Comparison of ENCODE assay signal across 16 mouse cellular contexts in genomic region chr8:77213893-77214464, GRCm38 (mm10).
DNase-seq lines count a peak whose midpoint lies in the region; ATAC-seq and TF ChIP-seq lines count a peak whose summit lies in the region.
"Had no signal": no experiment of that assay in that cellular context is flagged by ENCODE, and none has a peak within 500 bp of the region (broad histone marks: within the 10 kb centered on the region; RNA-seq: fewer than 3 reads in every experiment).

No protein-coding gene starts in this region.

- no peaks in the 10 kb centered on the region for H3K36me3 ChIP-seq in intestine, embryonic 14.5 days (ENCODE audit: control insufficient read depth, insufficient read depth, low read length)
- no peaks in the 10 kb centered on the region for H3K36me3 ChIP-seq in intestine, embryonic 16.5 days (ENCODE audit: control insufficient read depth, insufficient read depth, low read length)
- H3K36me3 ChIP-seq in lung, embryonic 16.5 days (ENCODE audit: control insufficient read depth, insufficient read depth, low read length), result no peaks in the 10 kb centered on the region
- H3K36me3 ChIP-seq: forebrain, embryonic 12.5 days; heart, embryonic 10.5 days; hindbrain, embryonic 12.5 days had no signal

- WGBS in intestine, embryonic 14.5 days, result 50% methylated on average over 3 of the region's 3 CpGs
- 42% methylated on average over 3 of the region's 3 CpGs for WGBS in intestine, embryonic 16.5 days
- 48% methylated on average over 3 of the region's 3 CpGs for WGBS in lung, embryonic 16.5 days

- no peak overlapping the region; the same call in 1 of the 2 replicates for H3K4me2 ChIP-seq in intestine, embryonic 14.5 days (ENCODE audit: low read length)
- H3K4me2 ChIP-seq in intestine, embryonic 16.5 days (ENCODE audit: low read depth, low read length), result no peak overlapping the region
- no peak overlapping the region for H3K4me2 ChIP-seq in lung, embryonic 16.5 days (ENCODE audit: low read depth, low read length)
- H3K4me2 ChIP-seq: forebrain, embryonic 12.5 days; hindbrain, embryonic 12.5 days had no signal

- H3K4me3 ChIP-seq in intestine, embryonic 14.5 days (ENCODE audit: low read depth, low read length), result no peak overlapping the region
- H3K4me3 ChIP-seq in intestine, embryonic 16.5 days (ENCODE audit: low read length), result no peak overlapping the region
- no peak overlapping the region for H3K4me3 ChIP-seq in layer of hippocampus, adult 2 months
- H3K4me3 ChIP-seq in lung, embryonic 16.5 days (ENCODE audit: low read length), result no peak overlapping the region
- H3K4me3 ChIP-seq: erythroblast, embryonic 14.5 days; forebrain, embryonic 12.5 days; heart, embryonic 10.5 days; hindbrain, embryonic 12.5 days had no signal

- no peaks in the 10 kb centered on the region for H3K27me3 ChIP-seq in intestine, embryonic 14.5 days (replicated peaks; ENCODE audit: control insufficient read depth, insufficient read depth, low read length)
- H3K27me3 ChIP-seq in intestine, embryonic 16.5 days (replicated peaks; ENCODE audit: control insufficient read depth, insufficient read depth, low read length), result no peaks in the 10 kb centered on the region
- H3K27me3 ChIP-seq in lung, embryonic 16.5 days (ENCODE audit: control insufficient read depth, insufficient read depth, low read depth, low read length), result no peaks in the 10 kb centered on the region
- H3K27me3 ChIP-seq: forebrain, embryonic 12.5 days; hindbrain, embryonic 12.5 days; Patski had no signal

- no peak for DNase-seq in intestine, embryonic 14.5 days (ENCODE audit: low spot score)
- no peak for DNase-seq in layer of hippocampus, adult 2 months (ENCODE audit: low spot score in 2 of 2)
- no peak for DNase-seq in layer of hippocampus, postnatal 10 days (ENCODE audit: low spot score in 2 of 2)
- no peak for DNase-seq in lung, adult 18-20 months
- no peak for DNase-seq in adrenal gland, postnatal 10 days
- DNase-seq: adrenal gland, postnatal 25 days; gastrocnemius, postnatal 10 days had no signal

- H3K9ac ChIP-seq in intestine, embryonic 14.5 days (ENCODE audit: low read length), result no peak overlapping the region
- no peak overlapping the region for H3K9ac ChIP-seq in intestine, embryonic 16.5 days (ENCODE audit: low read depth, low read length)
- no peak overlapping the region for H3K9ac ChIP-seq in lung, embryonic 16.5 days (ENCODE audit: low read length)
- H3K9ac ChIP-seq: forebrain, embryonic 12.5 days; hindbrain, embryonic 12.5 days had no signal

- no peak for ATAC-seq in intestine, embryonic 14.5 days (replicated peaks; ENCODE audit: low FRiP score, low TSS enrichment, low read depth)
- ATAC-seq in intestine, embryonic 16.5 days, result no peak
- peak; percentile 23; the same call in 1 of the 2 replicates for ATAC-seq in lung, embryonic 16.5 days (ENCODE audit: low read depth)
- no peak for ATAC-seq in erythroid progenitor cell, adult 5-6 weeks (replicated peaks; ENCODE audit: low FRiP score, poor library complexity, severe bottlenecking)
- ATAC-seq: activated CD4-positive, CD25-positive, alpha-beta regulatory T cell, adult 4 months; Patski had no signal

- H3K4me1 ChIP-seq in intestine, embryonic 14.5 days (replicated peaks; ENCODE audit: control insufficient read depth, insufficient read depth, low read length), result peaks cover 10% of the 10 kb centered on the region
- H3K4me1 ChIP-seq in intestine, embryonic 16.5 days (ENCODE audit: control insufficient read depth, insufficient read depth, low read length), result peaks cover 5% of the 10 kb centered on the region; the same call in 1 of the 2 replicates
- peaks cover 19% of the 10 kb centered on the region for H3K4me1 ChIP-seq in lung, embryonic 16.5 days (replicated peaks; ENCODE audit: control insufficient read depth, insufficient read depth, low read length)
- H3K4me1 ChIP-seq: forebrain, embryonic 12.5 days; heart, embryonic 10.5 days; hindbrain, embryonic 12.5 days had no signal

- peak overlapping the region; percentile 48; the same call in 1 of the 2 replicates for H3K27ac ChIP-seq in intestine, embryonic 14.5 days (ENCODE audit: low read depth)
- H3K27ac ChIP-seq in intestine, embryonic 16.5 days (ENCODE audit: low read length), result no peak overlapping the region
- H3K27ac ChIP-seq in layer of hippocampus, adult 2 months, result peak overlapping the region; percentile 39; the same call in 1 of the 2 replicates
- H3K27ac ChIP-seq in lung, embryonic 16.5 days (ENCODE audit: low read length), result no peak overlapping the region
- H3K27ac ChIP-seq: forebrain, embryonic 12.5 days; heart, embryonic 10.5 days; hindbrain, embryonic 12.5 days had no signal

- no peak for TF ChIP-seq CTCF in layer of hippocampus, adult 2 months (conservative IDR thresholded peaks at IDR 0.05)

- H3K9me3 ChIP-seq in intestine, embryonic 14.5 days (ENCODE audit: control insufficient read depth, low read length), result no peaks in the 10 kb centered on the region
- H3K9me3 ChIP-seq in intestine, embryonic 16.5 days (ENCODE audit: control insufficient read depth, low read length), result no peaks in the 10 kb centered on the region
- H3K9me3 ChIP-seq in lung, embryonic 16.5 days (ENCODE audit: control insufficient read depth, low read length), result no peaks in the 10 kb centered on the region
- H3K9me3 ChIP-seq: forebrain, embryonic 12.5 days; heart, embryonic 10.5 days; hindbrain, embryonic 12.5 days had no signal

Comparison
In these comparisons a context has a peak if more than half of its experiments do, and no peak if none do; other contexts are left out.
1. H3K27ac ChIP-seq: peak in intestine, embryonic 14.5 days (single experiment) and layer of hippocampus, adult 2 months (single experiment); none in intestine, embryonic 16.5 days (single experiment) and lung, embryonic 16.5 days (single experiment).